Mouse (Mus musculus): ENCODE results near the gene Tmem201.

Tmem201 gene

DNA sequence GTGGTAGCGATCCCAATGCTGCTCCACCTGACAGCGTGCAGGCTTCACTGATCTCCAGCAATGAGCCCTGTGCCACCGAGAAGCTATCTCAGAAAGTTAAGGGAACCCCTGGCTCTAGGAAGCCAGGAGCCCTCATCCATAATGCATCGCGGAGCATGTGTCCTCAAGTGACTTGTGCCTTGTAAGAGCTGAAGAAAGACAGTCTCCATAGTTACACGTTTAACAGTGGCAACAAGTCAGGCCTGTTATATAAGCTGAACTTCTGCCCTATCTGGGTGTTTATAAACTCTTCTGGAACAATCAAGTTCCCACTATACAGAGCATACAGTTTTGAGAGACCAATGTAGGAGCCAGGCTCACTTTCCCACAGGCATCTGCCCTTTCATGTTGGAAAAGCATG is 20.6 kb upstream of the Tmem201 start:
- TF ChIP-seq GATA4 (IDR thresholded peaks at IDR 0.05; ENCODE audit: insufficient replicate concordance, low read length) = no peak

DNA sequence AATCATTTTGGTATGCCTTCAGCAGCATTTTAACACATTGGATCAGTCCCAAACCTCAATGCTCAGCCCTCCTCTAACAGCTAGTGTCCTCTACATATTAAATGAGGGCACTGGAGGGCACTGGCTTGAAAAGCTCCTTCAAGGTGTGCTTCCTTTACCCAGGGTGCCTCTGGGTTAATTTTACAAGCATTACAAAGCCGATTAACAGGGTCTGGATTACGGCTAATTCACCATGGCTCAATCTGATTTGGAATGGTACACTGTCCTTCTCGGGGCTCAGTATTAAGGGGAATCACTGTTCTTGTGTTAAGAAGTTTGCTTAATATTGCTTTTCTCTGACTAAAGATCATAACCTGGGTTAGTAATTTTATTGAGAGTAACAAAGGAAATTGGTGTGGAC is 15.0 kb upstream of the Tmem201 start:
- no peak for TF ChIP-seq GATA4 (IDR thresholded peaks at IDR 0.05; ENCODE audit: insufficient replicate concordance, low read length)

DNA sequence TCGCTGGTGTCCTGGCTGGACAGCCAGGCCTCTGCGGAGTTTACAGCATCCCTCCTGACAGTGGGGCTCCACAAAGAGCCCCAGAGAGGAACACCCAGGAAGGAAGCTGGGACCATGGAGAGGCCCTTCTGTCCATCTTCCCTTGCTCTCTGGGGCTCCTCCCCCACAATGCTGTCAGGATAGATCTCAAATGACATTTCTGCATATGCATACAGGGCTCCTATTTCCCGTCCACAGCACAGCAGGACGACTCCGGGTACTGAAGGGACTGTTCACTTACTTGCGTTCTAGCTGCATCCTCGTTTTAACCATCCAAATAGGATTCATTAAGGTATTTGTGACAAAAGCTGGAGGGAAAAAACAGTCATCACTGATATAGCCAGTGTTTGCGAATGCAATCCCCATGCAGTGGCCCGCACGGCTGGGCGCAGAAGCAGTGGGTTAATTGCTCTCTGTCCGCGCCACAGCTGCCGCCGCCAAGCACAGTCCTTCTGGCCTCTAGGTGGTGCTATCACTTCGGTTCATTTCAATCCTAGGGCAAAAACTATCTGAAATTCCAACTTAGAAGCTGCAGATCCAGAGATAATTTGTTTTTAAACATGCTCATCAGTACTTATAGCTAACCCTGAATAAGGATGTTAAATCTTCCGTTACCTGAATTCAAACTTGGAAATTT is 14.4 kb upstream of the Tmem201 start:
- TF ChIP-seq GATA4 (IDR thresholded peaks at IDR 0.05; ENCODE audit: insufficient replicate concordance, low read length) = no peak

DNA sequence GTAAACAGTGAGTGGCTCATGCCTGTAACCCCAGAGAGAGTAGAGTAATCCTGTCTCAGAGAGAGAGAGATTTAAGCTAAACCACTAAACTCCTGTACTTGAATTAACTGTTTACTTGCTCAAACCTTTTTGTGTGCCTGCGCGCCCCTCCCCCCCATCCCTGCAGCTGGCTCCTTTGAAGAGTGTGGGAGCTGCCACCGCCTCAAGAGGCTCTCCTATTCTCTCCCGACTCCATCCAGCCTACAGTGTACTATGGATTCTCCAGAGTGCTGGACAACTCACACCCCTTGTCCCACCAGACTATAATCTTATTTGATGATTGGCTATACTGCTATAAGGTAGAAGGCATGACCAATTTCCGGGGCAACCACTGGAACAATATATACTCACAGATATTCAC is 12.8 kb upstream of the Tmem201 start:
- TF ChIP-seq GATA4 (IDR thresholded peaks at IDR 0.05; ENCODE audit: insufficient replicate concordance, low read length) = no peak

DNA sequence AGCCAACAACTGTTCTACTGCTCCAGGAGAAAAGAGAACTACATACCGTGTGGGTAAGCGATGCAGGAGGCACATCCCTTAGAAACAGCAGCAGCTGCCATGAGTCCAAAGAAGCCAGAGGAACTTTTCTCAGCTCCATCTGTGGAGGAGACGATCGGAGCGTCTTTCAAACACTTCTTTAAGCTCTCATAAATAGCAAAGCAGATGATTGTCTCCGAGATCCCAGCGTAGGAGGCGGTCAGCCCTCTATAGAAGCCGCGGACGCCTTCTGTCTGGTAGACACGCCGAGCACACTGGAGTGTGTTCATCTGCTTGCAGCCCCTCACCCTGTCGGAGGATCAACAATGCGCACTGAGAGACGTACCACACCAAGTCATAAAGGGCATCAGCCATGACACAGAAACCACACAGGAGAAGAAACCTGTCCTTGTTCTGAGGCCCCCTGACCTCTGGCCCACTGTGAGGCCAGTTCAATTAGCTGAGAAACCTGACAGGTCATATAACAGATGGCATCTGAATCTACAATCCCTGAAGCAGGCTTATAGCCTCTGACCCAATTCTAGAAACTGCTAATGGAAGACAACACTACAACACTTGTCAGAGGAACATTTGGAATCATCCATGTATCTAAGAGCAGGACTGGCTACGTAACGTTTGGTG is 11.3 kb upstream of the Tmem201 start:
- TF ChIP-seq GATA4 (IDR thresholded peaks at IDR 0.05; ENCODE audit: insufficient replicate concordance, low read length) = no peak

DNA sequence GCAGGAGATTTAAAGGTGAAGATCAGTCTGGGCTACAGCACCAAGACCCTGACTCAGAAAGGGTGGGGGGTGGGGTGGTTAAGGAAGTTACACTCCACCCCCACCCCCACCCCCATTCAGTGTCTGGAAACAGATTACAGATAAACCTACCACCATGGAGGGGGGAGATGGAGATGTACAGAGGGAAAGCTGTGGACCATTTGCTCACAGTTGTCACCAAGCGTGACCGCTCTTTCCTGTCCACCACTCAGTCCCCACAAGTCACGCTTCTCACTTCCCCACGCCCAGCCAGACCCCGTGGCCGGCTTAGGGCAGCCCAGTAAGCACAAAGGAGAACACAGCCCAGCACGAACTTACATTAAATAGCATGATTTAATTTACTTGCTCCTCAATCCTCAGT is 6.3 kb upstream of the Tmem201 start:
- no peak for TF ChIP-seq GATA4 (IDR thresholded peaks at IDR 0.05; ENCODE audit: insufficient replicate concordance, low read length)

DNA sequence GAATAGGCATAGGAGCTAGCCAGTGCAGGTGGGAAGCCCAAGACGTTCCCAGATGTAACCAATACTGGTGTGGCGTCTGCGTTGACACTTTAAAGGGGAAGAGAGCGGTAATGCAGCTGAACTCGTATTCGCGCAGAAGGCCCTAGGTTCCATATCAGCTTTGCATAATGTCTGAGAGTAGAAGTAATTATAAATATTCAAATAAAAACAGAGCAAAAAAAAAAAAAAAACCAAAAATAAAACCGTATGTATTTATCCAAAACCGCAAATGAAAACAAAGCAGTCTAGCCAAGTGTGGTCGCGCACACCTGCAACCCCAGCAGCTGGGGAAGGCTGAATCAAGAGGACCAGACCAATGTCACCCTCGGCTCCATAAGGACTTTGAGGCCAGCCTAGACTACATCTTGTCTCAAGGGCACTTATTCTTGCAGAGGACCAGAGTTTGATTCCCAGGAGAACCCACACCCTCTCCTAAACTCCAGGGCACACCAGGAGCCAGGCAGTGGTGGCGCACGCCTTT is 4.2 kb upstream of the Tmem201 start:
- TF ChIP-seq GATA4 (IDR thresholded peaks at IDR 0.05; ENCODE audit: insufficient replicate concordance, low read length) = no peak

DNA sequence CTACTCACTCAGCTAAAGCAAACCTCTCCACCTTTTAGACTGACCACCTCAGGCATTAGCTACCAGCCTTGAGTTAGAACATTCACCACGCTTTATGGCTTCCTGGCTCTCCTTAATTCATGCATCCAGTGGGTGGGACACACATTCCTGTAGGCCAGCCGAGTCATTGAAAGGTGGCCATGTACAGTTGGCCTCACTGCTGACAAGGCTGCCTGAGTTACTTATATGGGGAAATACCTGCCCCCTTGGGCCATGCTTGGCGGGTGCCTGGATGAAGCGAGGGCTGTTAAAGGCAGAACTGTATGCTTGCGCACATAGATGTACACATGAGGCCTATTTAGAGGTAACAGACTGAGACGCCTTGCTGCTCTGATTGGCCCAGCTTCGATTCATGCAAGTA is 2.5 kb upstream of the Tmem201 start:
- no peak for TF ChIP-seq GATA4 (IDR thresholded peaks at IDR 0.05; ENCODE audit: insufficient replicate concordance, low read length)

DNA sequence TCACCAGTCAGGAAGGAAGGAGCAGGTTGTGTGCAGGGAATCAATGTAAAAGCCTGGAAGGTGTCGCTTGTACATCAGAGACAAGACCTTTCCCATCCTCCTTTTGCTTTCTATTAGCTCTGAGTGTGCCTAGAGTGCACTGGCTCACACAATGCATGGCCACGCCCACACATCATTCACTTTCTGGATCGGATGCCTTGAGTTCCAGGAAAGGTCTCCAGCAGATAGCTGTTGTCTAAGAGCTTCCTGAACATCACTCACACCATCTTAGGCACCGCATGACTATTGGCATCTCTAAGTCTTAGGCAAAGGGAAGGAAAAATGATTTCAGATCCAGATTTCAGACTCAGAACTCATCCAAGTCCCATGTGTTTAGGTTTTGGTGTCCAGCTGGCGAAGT is 1.6 kb upstream of the Tmem201 start:
- no peak for TF ChIP-seq GATA4 (IDR thresholded peaks at IDR 0.05; ENCODE audit: insufficient replicate concordance, low read length)

DNA sequence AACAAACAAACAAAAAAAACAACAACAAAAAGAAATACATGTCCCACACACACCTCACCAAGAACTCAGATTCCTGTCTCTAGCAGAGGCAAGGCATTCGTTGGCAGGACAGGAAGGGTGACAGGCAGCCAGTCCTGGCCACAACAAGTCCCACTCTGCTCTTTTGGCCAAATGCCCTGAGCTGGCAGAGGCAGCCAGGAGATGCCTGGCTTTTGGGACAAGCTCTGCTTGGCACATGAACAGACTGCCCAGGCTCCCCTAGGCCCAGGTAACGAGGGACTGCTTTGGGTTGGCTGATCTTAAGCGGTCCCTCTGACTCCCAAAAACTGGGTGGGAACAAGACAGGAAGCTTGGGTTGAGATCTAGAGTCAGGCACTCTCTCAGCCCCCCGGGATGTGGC is 1.3 kb downstream of the Tmem201 start:
- no peak for TF ChIP-seq GATA4 (IDR thresholded peaks at IDR 0.05; ENCODE audit: insufficient replicate concordance, low read length)

DNA sequence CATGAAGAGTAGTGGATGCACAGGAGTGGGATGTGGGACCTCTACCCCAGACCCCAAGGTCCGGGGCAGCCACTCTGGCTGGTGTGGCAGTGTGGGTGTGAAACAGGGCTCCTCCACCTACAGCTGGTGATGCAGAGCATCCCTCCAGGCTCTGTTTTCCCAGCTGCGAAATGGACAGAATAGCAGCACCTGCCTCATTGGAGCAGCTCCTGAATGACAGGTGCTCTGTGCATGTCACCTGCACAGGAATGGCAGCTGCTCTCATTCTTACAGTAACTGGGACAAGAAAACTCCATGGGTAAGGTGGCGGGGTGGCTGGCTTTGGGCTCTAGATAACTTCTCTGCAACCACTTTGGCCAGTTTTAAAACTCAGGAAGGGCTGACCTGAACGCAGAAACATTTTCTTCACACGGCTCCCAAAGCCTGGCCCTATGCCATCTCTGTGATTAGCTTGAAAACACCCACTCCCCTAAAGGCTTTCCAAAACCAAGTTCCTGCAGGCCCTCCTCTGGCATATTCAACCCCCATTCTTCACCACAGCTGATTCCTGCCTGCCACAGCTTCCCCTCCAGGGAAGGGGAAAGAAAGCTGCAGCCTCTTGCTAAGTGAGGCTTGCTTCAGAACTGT is 2.1 kb downstream of the Tmem201 start:
- no peak for TF ChIP-seq GATA4 (IDR thresholded peaks at IDR 0.05; ENCODE audit: insufficient replicate concordance, low read length)

DNA sequence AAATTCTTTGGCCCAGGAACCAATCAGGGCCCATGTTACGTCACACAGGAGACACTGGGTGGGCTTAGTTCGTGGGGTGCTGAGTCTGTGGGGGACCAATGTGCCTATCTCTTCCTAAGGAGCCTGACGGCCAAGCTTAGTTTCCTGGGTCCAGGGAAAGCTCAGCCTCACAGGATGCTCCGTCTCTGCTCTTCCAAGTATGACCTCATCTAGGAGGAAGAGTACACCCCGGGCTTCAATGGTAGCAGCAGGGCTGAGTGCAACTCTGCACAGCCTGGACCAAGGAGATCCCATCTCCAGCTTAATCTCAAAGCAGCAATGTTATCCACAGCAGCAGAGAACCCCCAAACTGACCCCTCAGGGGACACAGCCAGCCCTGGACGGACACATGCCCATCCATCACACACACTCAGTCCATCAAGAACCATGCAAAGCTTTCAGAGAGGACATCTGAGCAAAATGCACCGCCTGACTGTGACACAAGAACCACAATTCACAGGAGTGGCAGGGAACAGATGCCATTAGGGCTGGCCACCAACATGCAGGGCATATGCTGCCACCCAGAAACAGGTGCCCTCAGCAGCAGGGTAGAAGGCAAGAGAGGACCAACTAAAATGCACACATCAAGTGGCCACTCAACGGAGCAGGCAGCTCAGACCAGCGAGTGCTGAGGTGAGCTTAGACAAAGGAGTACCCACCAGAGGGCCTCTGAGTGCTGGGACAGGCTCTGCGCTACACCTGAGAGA is 2.9 kb downstream of the Tmem201 start:
- TF ChIP-seq GATA4 (IDR thresholded peaks at IDR 0.05; ENCODE audit: insufficient replicate concordance, low read length) = no peak

DNA sequence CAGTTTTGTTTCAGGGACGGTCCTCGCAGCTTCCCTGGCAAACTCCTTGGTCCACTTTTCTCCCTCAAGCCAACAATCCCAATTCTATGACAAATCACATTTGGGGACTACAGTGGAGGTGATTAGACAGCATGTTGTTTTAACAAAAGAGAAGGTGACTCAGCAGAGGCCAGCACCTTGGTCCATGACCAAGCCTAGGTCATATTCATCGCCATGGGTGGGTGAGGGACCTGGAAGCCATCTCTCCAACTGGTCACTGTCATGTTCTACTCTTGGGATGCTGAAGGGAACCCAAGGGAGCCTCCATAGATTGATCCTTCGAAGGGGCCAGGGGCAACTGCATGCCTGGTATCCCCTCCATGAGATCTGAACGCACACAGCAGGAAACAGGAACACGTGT is 3.6 kb downstream of the Tmem201 start:
- no peak for TF ChIP-seq GATA4 (IDR thresholded peaks at IDR 0.05; ENCODE audit: insufficient replicate concordance, low read length)

DNA sequence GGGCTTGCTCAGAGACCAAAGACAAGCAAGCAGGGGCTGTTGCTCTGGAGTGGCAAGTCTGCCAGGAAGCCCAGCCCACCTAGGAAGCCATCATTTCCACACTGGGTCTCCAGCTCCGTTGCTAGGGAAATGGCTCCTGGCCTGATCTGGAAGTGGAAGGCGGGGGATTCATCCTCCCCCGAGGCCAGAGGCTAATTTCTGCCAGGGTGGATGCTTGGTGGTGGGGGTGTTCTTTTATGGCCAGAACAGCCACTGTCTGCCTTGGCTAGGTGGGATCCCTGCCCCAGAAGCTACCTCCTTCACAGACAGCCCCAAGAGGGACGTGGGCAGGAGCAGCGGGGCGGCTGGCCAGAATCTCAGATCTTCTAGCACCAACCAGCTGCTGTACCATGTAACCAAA is 4.1 kb downstream of the Tmem201 start:
- TF ChIP-seq GATA4 (IDR thresholded peaks at IDR 0.05; ENCODE audit: insufficient replicate concordance, low read length) = no peak

DNA sequence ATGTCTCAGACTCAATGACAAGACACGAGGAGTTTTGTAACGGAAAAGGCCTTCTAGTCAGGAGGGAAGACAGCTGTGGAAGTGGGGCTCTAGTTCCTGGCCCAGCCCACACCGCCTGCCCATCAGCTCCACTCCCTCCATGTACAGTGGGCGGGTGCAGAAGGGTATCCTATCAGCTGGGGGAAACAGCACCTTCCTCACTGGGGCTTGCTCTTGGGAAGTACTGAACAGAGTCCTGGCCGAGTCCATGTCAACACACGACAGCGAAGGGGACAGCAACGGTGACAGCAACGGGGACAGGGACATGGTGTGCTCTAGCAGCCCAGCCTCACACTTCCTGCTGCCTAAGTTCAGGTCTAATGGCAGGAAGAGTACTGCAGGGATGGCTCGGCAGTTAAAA is 5.0 kb downstream of the Tmem201 start:
- no peak for TF ChIP-seq GATA4 (IDR thresholded peaks at IDR 0.05; ENCODE audit: insufficient replicate concordance, low read length)

DNA sequence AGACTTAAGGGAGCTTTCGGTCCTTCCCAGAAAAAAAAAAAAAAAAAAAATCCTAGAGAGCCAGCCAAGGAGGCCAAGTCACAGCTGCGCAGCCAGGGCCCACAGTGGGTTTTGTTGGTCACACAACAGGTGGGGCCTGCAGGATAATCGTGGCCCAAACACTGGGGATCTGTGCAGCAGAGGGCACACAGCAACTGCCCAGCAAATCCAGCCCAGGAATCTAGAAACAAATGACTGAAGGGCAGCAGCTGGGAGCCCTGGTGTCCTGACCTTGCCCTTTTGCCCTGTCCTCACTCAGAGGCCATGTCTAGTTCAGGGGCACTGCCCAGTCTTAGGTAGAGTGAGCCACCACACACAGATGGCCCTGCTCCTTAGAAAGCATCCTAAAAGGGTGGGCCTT is 5.5 kb downstream of the Tmem201 start:
- no peak for TF ChIP-seq GATA4 (IDR thresholded peaks at IDR 0.05; ENCODE audit: insufficient replicate concordance, low read length)

Data from liver, adult (tissue).